Mouse (Mus musculus) E14TG2a.4 (cell line): ENCODE data around the gene Cxcl5.

ENCODE experiments used
- CTCF ChIP-seq: conservative IDR thresholded peaks from 2 replicates; pipeline ENCODE4 v1.5.1; 2014; ENCODE audit warnings: low read length
- NANOG ChIP-seq: IDR thresholded peaks from 2 replicates; pipeline ENCODE4 v1.6.1; 2014; ENCODE audit warnings: borderline replicate concordance, low read length, mixed read lengths
- POU5F1 ChIP-seq: IDR thresholded peaks from 2 replicates; pipeline ENCODE4 v1.6.1; 2014; ENCODE audit warnings: low read length, borderline replicate concordance

GRCm38 (mm10) chr5:90806050-90806449 is 46.9 kb downstream of the Cxcl5 start:
- TF ChIP-seq CTCF (no peak), POU5F1 (no peak), NANOG (no peak)
